Mouse (Mus musculus): ENCODE measurements around the gene Myof. TPM values are rescaled to one million over a fixed set of nuclear protein-coding genes. Genes with fewer than 3 reads are reported as not detected.

The Myof gene
- total and polyA plus RNA-seq, 3 experiments: 0.30 to 4.1 (median 0.59) TPM

DNA sequence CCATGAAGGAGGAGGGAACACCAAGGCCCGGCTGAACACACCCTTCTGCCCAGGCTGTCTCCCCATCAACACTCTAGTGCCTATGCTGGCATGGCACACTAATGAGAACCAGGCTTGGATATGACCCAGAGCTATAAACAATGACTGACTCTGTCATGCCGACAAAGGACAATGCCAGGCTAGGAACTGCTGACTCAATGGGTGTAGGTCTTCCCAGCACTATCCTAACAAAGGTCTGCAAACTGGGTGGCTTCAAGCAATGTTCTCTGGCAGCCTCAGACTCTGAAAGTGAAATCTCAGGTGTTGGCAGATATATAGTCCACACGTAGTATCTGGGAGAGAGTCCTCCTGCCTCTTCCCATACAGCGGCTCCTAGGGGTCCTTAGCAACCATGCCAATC is 55.2 kb downstream of the Myof start:
- H3K79me2 ChIP-seq (replicated peaks; ENCODE audit: control insufficient read depth, extremely low read depth, insufficient read depth, poor library complexity, severe bottlenecking): no peaks in the 10 kb centered on the region
- H3K4me3 ChIP-seq (replicated peaks in 1 of 3; ENCODE audit: low read depth in 2 of 3, low read length in 2 of 3, poor library complexity in 1 of 3): no peak overlapping the region
- no peaks in the 10 kb centered on the region for H3K27me3 ChIP-seq (replicated peaks)
- H3K4me2 ChIP-seq (ENCODE audit: insufficient read depth, low read depth, poor library complexity, severe bottlenecking): no peak overlapping the region
- no peak overlapping the region for H3K9ac ChIP-seq (ENCODE audit: insufficient read depth, low read depth)
- dilution Hi-C loops (cut with MboI; ENCODE audit: extremely low pct_ligation_motif_present, extremely low pct_unique_long_range_greater_than_20kb, low sequenced_read_pairs): no loop called here
- H3K4me1 ChIP-seq (ENCODE audit: control insufficient read depth in 1 of 2, insufficient read depth in 2 of 2): peaks cover 4 to 30% of the 10 kb centered on the region in 2 experiments; a peak in 2 of 4 replicates
- DNase-seq (ENCODE audit: extremely low read depth): no peak
- H3K9me3 ChIP-seq (replicated peaks; ENCODE audit: low read length): no peaks in the 10 kb centered on the region
- TF ChIP-seq TCF12 (IDR thresholded peaks at IDR 0.05; ENCODE audit: low read depth, low read length) (no peak), USF2 (conservative IDR thresholded peaks at IDR 0.05; ENCODE audit: low read depth, low read length) (no peak), MAFK (IDR thresholded peaks at IDR 0.05; ENCODE audit: insufficient replicate concordance, low read length) (no peak), NRF1 (IDR thresholded peaks at IDR 0.05; ENCODE audit: low read depth, low read length) (no peak), ZC3H11A (IDR thresholded peaks at IDR 0.05; ENCODE audit: low read depth, low read length) (no peak), SMC3 (IDR thresholded peaks at IDR 0.05; ENCODE audit: low read depth, low read length) (no peak), ETS1 (conservative IDR thresholded peaks at IDR 0.05; ENCODE audit: low read depth, low read length) (no peak), CHD2 (IDR thresholded peaks at IDR 0.05; ENCODE audit: low read length) (no peak), UBTF (IDR thresholded peaks at IDR 0.05; ENCODE audit: low read depth, low read length) (no peak), MEF2A (IDR thresholded peaks at IDR 0.05; ENCODE audit: borderline replicate concordance, low read depth, low read length) (no peak), MAX (IDR thresholded peaks at IDR 0.05; ENCODE audit: low read length) (no peak), SIN3A (IDR thresholded peaks at IDR 0.05; ENCODE audit: low read length) (no peak), E2F4 (IDR thresholded peaks at IDR 0.05; ENCODE audit: insufficient replicate concordance, low read depth, low read length) (no peak), IRF4 (IDR thresholded peaks at IDR 0.05; ENCODE audit: low read depth, low read length) (no peak), POLR2AphosphoS2 (IDR thresholded peaks at IDR 0.05; ENCODE audit: low read depth, low read length) (no peak), JUN (IDR thresholded peaks at IDR 0.05; ENCODE audit: insufficient read depth, low read depth, low read length) (no peak), RAD21 (IDR thresholded peaks at IDR 0.05; ENCODE audit: low read depth, low read length) (no peak), MYC (IDR thresholded peaks at IDR 0.05; ENCODE audit: low read depth, low read length) (no peak)
- in situ Hi-C loops (cut with MboI; ENCODE audit: low pct_ligation_motif_present, low pct_unique_long_range_greater_than_20kb, low sequenced_read_pairs): no loop called here
- no peak overlapping the region for H3K27ac ChIP-seq (ENCODE audit: insufficient read depth, low read depth)
- H3K36me3 ChIP-seq (replicated peaks in 1 of 2; ENCODE audit: control insufficient read depth in 1 of 2, insufficient read depth in 1 of 2, low read length in 1 of 2): peaks cover 0 to 8% of the 10 kb centered on the region in 2 experiments

- no peak for DNase-seq (ENCODE audit: extremely low read depth)
- Histone ChIP-seq H3K79me2 (replicated peaks; ENCODE audit: control insufficient read depth, extremely low read depth, insufficient read depth, poor library complexity, severe bottlenecking) (no peaks in the 10 kb centered on the region), H3K4me2 (ENCODE audit: insufficient read depth, low read depth, poor library complexity, severe bottlenecking) (no peak overlapping the region), H3K27me3 (replicated peaks) (no peaks in the 10 kb centered on the region), H3K4me3 (replicated peaks in 1 of 3; ENCODE audit: low read depth in 2 of 3, low read length in 2 of 3, poor library complexity in 1 of 3) (no peak overlapping the region), H3K27ac (ENCODE audit: insufficient read depth, low read depth) (no peak overlapping the region), H3K9ac (ENCODE audit: insufficient read depth, low read depth) (no peak overlapping the region), H3K36me3 (replicated peaks in 1 of 2; ENCODE audit: control insufficient read depth in 1 of 2, insufficient read depth in 1 of 2, low read length in 1 of 2) (peaks cover 0 to 8% of the 10 kb centered on the region in 2 experiments), H3K4me1 (ENCODE audit: control insufficient read depth in 1 of 2, insufficient read depth in 2 of 2) (peaks cover 4 to 15% of the 10 kb centered on the region in 2 experiments; a peak in 2 of 4 replicates), H3K9me3 (replicated peaks; ENCODE audit: low read length) (no peaks in the 10 kb centered on the region)
- dilution Hi-C loops (cut with MboI; ENCODE audit: extremely low pct_ligation_motif_present, extremely low pct_unique_long_range_greater_than_20kb, low sequenced_read_pairs) (no loop called here), in situ Hi-C loops (cut with MboI; ENCODE audit: low pct_ligation_motif_present, low pct_unique_long_range_greater_than_20kb, low sequenced_read_pairs) (no loop called here)
- no peak for TF ChIP-seq CHD2 (IDR thresholded peaks at IDR 0.05; ENCODE audit: low read length)
- TF ChIP-seq SMC3 (IDR thresholded peaks at IDR 0.05; ENCODE audit: low read depth, low read length): no peak
- TF ChIP-seq UBTF (IDR thresholded peaks at IDR 0.05; ENCODE audit: low read depth, low read length): no peak
- TF ChIP-seq CHD1 (IDR thresholded peaks at IDR 0.05; ENCODE audit: low read depth, low read length): no peak
- TF ChIP-seq USF1 (IDR thresholded peaks at IDR 0.05; ENCODE audit: low read depth, low read length): no peak
- TF ChIP-seq ZMIZ1 (IDR thresholded peaks at IDR 0.05; ENCODE audit: low read depth, low read length): no peak
- TF ChIP-seq KAT2A (IDR thresholded peaks at IDR 0.05; ENCODE audit: insufficient replicate concordance, low read length): no peak
- TF ChIP-seq POLR2AphosphoS2 (IDR thresholded peaks at IDR 0.05; ENCODE audit: low read depth, low read length): no peak
- no peak for TF ChIP-seq CTCF (conservative IDR thresholded peaks at IDR 0.05 in 1 of 2, IDR thresholded peaks at IDR 0.05 in 1 of 2; ENCODE audit: low read depth in 2 of 2, low read length in 2 of 2)
- no peak for TF ChIP-seq MEF2A (IDR thresholded peaks at IDR 0.05; ENCODE audit: borderline replicate concordance, low read depth, low read length)
- no peak for TF ChIP-seq JUN (IDR thresholded peaks at IDR 0.05; ENCODE audit: insufficient read depth, low read depth, low read length)
- TF ChIP-seq MAFK (IDR thresholded peaks at IDR 0.05; ENCODE audit: insufficient replicate concordance, low read length): no peak
- TF ChIP-seq BHLHE40 (IDR thresholded peaks at IDR 0.05; ENCODE audit: low read depth, low read length): no peak
- no peak for TF ChIP-seq RCOR1 (conservative IDR thresholded peaks at IDR 0.05; ENCODE audit: low read depth, low read length)
- no peak for TF ChIP-seq GABPA (IDR thresholded peaks at IDR 0.05; ENCODE audit: insufficient replicate concordance, low read depth, low read length)
- TF ChIP-seq MAZ (IDR thresholded peaks at IDR 0.05; ENCODE audit: low read depth, low read length): no peak
- TF ChIP-seq USF2 (conservative IDR thresholded peaks at IDR 0.05; ENCODE audit: low read depth, low read length): no peak
- no peak for TF ChIP-seq MAX (IDR thresholded peaks at IDR 0.05; ENCODE audit: low read length)
- TF ChIP-seq ZNF384 (IDR thresholded peaks at IDR 0.05; ENCODE audit: low read depth, low read length): no peak
- TF ChIP-seq RAD21 (IDR thresholded peaks at IDR 0.05; ENCODE audit: low read depth, low read length): no peak
Measured at GRCm38 (mm10) chr19:37985730-37986129, 57.6 kb downstream of the Myof start.

All from CH12.LX (cell line).